Mouse (Mus musculus) urinary bladder, adult 2 months (tissue): ENCODE measurements around the gene Unc5c. TPM values are rescaled to one million over a fixed set of nuclear protein-coding genes. Genes with fewer than 3 reads are reported as not detected.

Experiments
- DNase-seq: peaks from one replicate; pipeline ENCODE4 v3.0.0; 2022; ENCODE audit warnings: low spot score
- polyA plus RNA-seq: library from polyadenylated mRNA; depleted of rRNA; stranded (reverse); fragments of >200 nt; gene quantifications from 2 replicates; pipeline ENCODE4 v1.2.3, GENCODE M21; 2012

Gene Unc5c
- polyA plus RNA-seq, 1 experiment = 3.6 TPM

DNA sequence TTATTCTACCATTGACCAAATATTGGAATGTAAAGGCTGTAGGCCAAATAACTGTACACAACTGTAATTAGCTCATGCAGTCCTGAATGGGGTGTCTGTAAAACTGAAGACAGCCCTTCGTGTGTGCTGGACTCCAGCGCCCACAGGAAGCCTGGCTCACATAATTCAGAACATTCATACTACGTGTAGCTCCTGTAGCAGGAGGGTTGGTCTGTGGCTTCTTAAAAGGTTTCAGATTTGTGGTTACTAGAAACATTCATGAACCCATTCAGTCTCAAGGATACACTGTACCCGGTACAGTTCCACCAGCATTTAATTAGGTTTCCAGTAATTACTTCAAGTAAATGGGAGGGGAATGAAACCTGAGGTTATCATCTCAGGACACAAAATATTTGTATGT lies 246.6 kb downstream of the Unc5c start:
- DNase-seq = no peak

GRCm38 (mm10) chr3:141716371-141716770 lies 251.4 kb downstream of the Unc5c start:
- DNase-seq = no peak

DNA sequence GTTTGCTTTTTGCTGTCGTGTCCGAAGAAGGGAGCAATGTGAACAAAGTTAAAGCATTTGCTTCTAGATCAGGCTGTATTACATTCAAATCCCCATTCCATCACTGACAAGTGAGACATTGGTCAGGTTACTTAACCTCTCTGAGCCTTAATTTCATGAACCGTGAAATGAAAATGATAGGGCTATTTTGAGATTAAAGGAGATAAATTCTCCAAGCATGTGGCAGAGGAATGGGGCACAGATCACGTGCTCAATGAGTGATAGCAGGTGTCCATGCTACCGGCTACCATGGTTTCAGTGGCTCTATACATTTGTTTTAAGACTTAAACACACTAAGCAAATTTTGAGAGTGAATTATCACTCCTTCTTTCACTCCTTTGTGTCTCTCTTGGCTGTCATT lies 254.0 kb downstream of the Unc5c start:
- DNase-seq = no peak

DNA sequence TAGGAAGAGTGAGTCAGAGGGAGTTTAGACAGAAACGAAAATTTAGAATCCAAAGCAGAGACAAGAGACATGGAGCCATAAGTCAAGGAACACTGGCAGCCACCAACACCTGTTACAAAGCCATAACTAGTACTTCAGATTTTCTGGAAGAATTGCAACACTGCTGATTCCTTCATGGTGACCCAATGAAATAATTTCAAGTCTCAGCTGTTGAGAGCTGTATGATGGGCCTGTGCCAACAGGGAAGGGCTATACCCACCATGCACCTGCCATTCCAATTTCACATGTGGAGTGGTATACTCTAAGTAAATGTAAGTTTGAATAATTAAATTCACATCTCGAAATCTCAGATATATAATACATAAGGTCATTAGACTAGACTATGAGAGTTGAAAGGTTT lies 259.5 kb downstream of the Unc5c start:
- DNase-seq = no peak

GRCm38 (mm10) chr3:141725432-141725831 lies 260.4 kb downstream of the Unc5c start:
- DNase-seq = no peak

DNA sequence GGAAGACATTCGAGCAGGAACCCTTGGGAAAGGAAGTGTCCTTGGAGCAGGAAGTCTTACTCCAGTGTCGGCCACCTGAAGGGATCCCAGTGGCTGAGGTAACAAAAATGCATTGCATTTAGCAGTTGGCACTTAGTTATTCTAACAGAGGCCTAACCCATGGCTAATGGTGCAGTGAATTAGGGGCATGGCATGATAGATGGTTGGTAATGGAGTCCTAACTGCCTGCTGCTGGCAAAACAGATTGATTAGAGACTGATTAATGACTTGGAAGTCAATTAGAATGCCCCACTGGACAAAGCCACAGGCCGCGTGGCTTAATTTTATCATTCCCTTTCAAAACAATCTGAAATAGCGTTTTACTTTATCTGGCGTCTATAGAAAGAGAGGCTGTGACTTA lies 268.8 kb downstream of the Unc5c start:
- no peak for DNase-seq

DNA sequence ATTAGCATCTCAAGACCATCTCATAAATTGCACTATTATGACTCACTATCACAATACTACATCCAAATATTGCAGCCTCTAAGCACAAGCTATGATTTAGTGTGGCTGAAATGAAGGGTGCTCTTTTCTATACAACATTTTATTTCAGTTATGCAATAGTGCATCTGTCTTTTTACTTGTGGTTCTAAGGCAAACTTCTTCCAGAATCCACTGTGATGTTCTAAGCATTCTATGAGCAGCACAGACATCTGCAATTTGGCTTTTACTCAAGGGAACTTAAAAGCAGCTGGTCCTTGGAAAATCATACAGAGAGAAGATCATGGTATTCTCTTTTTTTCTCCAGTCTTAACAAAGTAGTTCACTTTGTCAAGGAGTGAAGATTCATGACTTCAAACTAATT lies 270.3 kb downstream of the Unc5c start:
- DNase-seq = no peak

DNA sequence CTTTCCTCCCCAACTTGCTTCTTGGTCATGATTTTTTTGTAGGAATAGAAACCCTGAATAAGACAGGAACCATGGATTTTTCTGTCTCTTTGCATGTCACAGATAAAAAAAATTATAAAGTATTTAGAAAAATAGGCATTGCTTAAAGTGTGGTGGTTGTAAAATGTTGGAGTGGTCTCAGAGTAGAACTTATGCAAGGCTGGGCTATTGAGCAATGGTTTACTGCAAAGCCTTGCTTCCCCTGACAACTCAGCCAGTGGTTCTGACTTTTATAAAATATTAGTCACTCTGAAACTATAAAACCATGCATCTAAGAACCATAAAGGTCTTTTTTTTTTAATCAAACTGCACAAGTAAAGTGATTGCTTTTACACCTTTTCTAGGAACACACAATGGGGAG lies 280.3 kb downstream of the Unc5c start:
- no peak for DNase-seq

DNA sequence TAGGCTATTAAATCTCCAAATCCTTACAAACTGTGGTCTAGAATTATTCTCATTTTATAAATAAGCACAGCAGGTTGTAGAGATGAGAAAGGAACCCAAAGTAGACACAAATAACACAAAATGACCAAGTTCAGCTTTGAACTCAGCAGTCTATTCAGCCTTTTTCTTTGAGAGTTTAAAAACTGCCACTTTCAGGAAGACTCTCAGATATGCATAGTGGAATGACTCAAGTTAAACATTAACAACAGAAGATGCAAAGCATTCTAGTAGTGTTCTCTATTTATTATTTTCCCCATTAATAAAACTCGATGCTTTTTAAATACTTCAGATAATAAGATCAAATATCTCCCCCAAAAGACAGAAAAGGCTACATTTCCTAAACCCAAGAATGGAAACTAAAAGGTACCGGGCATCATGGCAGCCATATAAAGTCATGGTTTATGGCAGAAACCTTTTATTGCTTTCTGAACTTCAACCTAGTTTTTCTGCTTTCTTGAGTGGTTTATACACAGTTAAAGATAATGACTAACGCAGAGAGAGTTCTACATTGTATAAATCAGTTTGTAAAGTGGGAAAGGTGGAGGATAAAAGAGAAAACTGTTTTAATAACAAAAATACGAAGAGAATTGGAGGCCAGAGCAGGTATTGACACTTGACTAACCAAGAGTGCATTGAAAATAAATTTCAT lies 283.8 kb downstream of the Unc5c start:
- no peak for DNase-seq

DNA sequence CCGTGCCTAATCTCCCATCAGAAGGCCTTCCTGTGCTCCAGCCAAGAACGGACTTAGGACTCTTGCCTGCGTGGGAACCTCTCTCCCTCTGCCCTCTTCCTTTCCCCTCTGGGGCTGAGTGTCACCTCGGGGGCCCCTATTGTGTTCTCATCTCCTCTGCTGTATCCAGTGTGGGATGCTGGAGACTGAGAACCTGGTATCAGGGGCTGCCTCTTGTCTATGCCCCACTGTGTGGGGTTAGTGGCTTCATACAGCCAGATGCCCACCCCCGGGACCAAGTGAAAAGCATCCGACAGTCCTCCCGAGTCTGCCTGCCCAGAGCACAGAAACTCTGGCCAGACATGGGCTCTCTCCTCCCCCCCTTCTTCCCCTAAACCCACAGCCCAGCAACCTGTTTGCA lies 287.2 kb downstream of the Unc5c start:
- DNase-seq = no peak

- no peak for DNase-seq
These were observed 292.2 kb downstream of the Unc5c start for GRCm38 (mm10) chr3:141757259-141757658.

DNA sequence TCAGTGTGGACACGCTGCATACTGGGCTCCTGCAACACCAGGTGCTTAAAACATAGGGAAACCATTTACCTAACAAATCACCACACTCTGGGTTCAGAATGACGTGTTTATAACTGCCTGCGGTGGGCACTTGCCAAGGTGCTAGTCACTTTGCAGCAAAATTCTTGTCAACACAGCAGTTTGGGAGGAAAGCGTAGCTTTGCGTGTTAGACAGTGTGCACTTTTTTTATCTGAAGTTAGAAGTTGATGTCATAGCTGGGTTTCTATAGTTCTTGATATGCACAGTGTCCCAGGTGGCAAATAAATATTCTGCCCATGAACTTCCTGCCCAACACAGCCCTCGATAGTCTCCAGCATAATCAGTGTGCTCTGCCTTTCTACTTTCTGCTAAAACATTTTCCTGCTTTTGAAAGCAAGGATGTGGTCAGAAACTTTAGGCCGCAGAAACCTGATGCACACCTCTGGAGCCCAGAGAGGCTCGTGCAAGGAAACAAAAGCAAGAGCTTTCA lies 313.4 kb downstream of the Unc5c start:
- no peak for DNase-seq

DNA sequence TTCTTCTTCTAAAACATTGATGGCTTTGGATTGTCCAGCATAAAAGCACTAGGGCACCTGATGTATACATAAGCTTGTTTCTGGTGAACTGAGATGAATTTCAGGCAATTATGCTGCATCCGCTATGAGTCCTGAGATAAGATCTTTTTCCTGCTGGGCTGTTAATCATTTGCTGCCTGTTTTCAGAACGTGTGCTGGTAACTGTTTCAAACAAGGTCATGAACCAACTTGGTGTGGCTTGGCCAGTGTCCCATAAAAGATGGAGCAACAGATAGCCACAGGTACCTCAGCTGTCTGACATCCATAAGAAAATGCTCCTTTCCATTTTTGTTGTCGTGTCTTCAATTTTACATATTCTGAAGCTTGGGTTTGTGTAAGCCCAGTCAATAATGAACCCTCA lies 314.2 kb downstream of the Unc5c start:
- no peak for DNase-seq

- no peak for DNase-seq
These were observed 317.5 kb downstream of the Unc5c start for GRCm38 (mm10) chr3:141782553-141782952.

DNA sequence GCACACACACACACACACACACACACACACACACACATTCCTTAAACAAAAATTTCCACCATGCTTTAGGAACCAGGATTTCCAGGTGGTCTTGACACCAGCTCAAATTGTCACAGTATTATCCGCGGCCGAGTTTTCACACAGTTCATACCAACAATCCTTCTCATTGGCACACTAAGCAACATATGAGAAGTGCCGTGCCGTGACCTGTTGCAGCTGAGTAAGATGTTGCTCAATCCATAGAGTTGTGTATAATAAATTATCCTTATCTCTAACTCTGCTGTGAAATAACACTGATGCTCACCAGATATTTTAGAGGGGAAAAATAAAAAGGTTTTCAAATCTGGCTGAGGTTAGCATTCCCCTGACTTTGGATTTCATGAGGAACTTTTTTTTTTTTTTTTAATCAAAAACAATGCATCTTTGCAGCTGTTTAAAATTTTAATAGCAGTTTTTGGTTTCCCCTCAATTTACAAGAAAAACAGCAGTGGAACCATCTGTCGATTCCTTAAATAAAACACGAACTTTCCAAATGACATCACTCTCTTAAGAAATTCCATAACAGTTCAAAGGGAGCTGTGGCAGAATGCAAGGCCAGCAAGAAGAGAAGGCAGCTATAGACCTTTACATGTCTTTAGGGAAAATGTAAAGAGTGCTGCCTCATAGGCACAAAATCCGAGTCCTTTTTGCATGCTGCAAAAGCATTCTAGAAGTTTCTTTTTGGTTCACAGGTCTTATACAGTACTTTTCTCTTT lies 326.2 kb downstream of the Unc5c start:
- no peak for DNase-seq

DNA sequence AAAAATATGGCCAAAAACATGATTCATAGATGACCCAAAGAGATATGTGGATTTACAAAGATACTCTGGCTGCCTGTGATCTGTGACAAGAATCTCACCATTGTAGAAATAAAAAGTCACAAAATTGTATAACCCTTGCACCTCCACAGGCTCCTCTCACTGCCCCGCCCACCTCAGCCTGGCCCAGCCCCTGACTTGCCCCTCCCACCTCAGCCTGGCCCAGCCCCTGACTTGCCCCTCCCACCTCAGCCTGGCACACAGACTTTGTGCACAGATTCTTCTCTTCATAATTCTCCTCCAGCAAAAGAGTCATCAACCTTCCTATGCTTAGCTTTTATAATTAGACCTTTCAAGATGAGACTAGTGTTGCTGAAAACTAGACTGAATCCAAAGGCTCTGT lies 327.1 kb downstream of the Unc5c start:
- no peak for DNase-seq

GRCm38 (mm10) chr3:141793755-141794154 lies 328.7 kb downstream of the Unc5c start:
- no peak for DNase-seq

GRCm38 (mm10) chr3:141794371-141794770 lies 329.4 kb downstream of the Unc5c start:
- DNase-seq = no peak

- no peak for DNase-seq
These were observed 332.4 kb downstream of the Unc5c start for GRCm38 (mm10) chr3:141797372-141797771.

GRCm38 (mm10) chr3:141797789-141798188 lies 332.8 kb downstream of the Unc5c start:
- DNase-seq = no peak

GRCm38 (mm10) chr3:141804133-141804532 lies 339.1 kb downstream of the Unc5c start:
- no peak for DNase-seq

- no peak for DNase-seq
These were observed 344.6 kb downstream of the Unc5c start for GRCm38 (mm10) chr3:141809581-141809980.

DNA sequence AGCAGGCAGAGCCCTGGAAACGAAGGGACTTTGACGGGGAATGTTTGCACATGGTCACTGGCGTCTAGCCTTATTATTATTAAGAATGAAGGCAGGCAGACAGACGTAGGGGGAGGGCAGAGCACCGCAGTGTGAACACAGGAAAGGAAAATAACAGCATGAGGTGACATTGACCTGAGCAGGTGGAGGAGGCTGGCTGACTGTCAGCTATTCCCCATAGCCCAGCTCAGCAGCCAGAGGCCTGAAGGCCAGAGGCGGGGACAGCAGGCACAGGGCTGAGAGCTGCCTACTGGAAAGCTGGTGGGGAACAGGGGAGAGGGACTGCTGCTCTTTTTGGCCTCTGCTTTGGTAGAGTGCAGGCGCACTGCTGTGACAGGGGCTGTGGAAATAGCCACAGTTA lies 345.9 kb downstream of the Unc5c start:
- DNase-seq = no peak
